Mouse (Mus musculus) duodenum, adult 2 months (tissue): ENCODE measurements around the gene Creg2. TPM values are rescaled to one million over a fixed set of nuclear protein-coding genes. Genes with fewer than 3 reads are reported as not detected.

ENCODE experiments used
- polyA plus RNA-seq: library from polyadenylated mRNA; depleted of rRNA; stranded (reverse); fragments of >200 nt; gene quantifications from 2 replicates; pipeline ENCODE4 v1.2.3, GENCODE M21; 2012; ENCODE audit warnings: low replicate concordance; rRNA removed

The Creg2 gene
- 0.08 and 0.13 TPM in 2 replicates for polyA plus RNA-seq

DNA sequence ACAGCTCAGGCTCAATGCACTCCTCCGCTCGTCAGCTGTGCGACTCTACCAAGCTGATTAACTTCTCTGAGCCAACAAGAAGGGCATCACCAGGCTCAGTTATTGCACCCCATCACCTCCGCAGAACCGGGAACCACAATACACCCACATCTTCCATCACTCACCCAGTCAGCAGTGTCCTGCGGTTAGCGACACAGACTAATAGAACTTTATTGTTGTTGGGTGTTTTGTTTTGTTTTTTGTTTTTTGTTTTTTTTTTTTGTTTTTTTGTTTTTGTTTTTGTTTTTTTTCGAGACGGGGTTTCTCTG is at the start of gene Creg2:
TSS of gene Creg2 (minus strand) at position 234 of the 308 bp plus-strand sequence.

DNA sequence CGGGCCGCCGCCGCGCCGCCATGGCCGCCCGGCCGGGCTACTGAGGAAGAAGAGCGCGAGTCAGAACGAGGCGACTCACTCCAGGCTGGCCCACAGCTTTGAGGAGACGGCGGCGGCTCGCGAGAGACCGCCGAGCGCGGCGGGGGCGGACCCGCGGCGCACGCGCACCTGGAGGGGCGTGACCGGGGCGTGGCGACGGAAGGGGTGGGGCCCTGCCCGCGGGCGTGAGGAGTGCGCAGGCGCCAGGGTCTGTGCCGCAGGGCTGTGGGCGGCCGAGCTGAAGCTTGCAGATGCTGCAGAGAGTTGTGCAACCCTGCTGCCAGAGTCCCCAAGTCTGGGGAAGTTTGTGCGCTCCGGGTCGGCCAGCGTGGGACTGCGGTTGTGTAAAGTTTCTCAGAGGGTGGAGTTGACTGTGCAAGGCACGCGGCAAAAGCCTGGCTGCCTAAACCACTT is 74.0 kb downstream of the Creg2 start, which contains the start of gene Rnf149:
TSS of gene Rnf149 (minus strand) at position 153 of the 453 bp plus-strand sequence.

Other genes with a start within 250 kb of the Creg2 start
- gene Tbc1d8, start 172.7 kb downstream of the Creg2 start, polyA plus RNA-seq, result 5.8 and 8.8 TPM in 2 replicates
- 19.3 and 29.8 TPM in 2 replicates for gene Cnot11, start 116.5 kb downstream of the Creg2 start, polyA plus RNA-seq
- 16.3 and 17.6 TPM in 2 replicates for gene Rnf149, start 74.1 kb downstream of the Creg2 start, polyA plus RNA-seq
- gene Rfx8, start 69.5 kb upstream of the Creg2 start, polyA plus RNA-seq, result 0.06 TPM in 1 of 2 replicates, not detected in the other
- gene Gm3646, start 153.9 kb upstream of the Creg2 start, polyA plus RNA-seq, result not detected in 2 replicates
- gene Map4k4, start 249.4 kb upstream of the Creg2 start, polyA plus RNA-seq, result 21.9 TPM in 2 replicates